ENCODE assay signal across 27 mouse cellular contexts in the genomic region with DNA sequence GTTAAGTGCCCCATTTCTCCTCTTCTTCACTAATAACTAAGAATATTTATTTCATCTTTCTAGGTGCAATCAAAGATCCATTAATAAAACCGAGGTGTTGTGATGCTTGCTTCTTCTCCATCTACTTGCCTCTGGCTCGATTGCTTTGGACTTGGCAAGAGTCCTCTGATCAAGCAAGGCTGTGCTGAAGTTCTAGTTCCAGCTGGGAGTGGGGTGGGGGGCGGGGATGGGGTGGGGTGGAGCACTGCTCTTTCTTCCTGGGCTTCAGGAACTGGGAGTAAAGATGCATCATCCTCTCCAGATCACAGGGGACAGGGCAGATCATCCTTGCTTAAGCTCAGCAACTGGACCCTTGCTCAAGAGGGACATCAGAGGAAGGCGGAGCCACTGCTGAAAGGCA.
"Had no signal": no experiment of that assay in that cellular context is flagged by ENCODE, and none has a peak within 500 bp of the region (broad histone marks: within the 10 kb centered on the region; RNA-seq: fewer than 3 reads in every experiment).

No protein-coding gene starts in this region.

- ATAC-seq: hindbrain, embryonic 16.5 days; inflammation-experienced regulatory T-cells, adult 6 months; intestine, embryonic 15.5 days; intestine, postnatal 0 days had no signal

- DNase-seq: gastrocnemius, adult 2 months; gastrocnemius, postnatal 10 days; gastrocnemius, postnatal 25 days; heart, adult 18-20 months; heart, postnatal 4 days; kidney, adult 18-20 months; kidney, adult 8-10 months; kidney, postnatal 10 days; kidney, postnatal 25 days; kidney, postnatal 4 days; liver; liver, embryonic 13.5 days had no signal

- H3K9me3 ChIP-seq: heart, embryonic 13.5 days; heart, embryonic 15.5 days; hindbrain, embryonic 10.5 days; hindbrain, embryonic 12.5 days; intestine, embryonic 15.5 days; limb, embryonic 10.5 days; limb, embryonic 12.5 days; liver, embryonic 13.5 days had no signal

- H3K4me1 ChIP-seq: hindbrain, embryonic 12.5 days had no signal

- H3K4me2 ChIP-seq: heart, embryonic 11.5 days; heart, embryonic 13.5 days; heart, embryonic 15.5 days; hindbrain, embryonic 12.5 days; hindbrain, embryonic 14.5 days; intestine, embryonic 15.5 days; limb, embryonic 12.5 days; liver, embryonic 11.5 days; liver, embryonic 13.5 days had no signal

- H3K36me3 ChIP-seq: heart, embryonic 13.5 days; heart, embryonic 15.5 days; hindbrain, embryonic 10.5 days; hindbrain, embryonic 12.5 days; intestine, embryonic 15.5 days; limb, embryonic 10.5 days; limb, embryonic 12.5 days; liver, embryonic 13.5 days had no signal

- H3K27ac ChIP-seq: gastrocnemius, adult 2 months; heart, embryonic 13.5 days; heart, embryonic 15.5 days; hindbrain, embryonic 10.5 days; hindbrain, embryonic 12.5 days; hindbrain, embryonic 14.5 days; intestine, embryonic 15.5 days; layer of hippocampus, adult 2 months; left cerebral cortex, adult 2 months; limb, embryonic 10.5 days; limb, embryonic 12.5 days; liver, embryonic 13.5 days had no signal

- H3K4me3 ChIP-seq: gastrocnemius, adult 2 months; heart, embryonic 13.5 days; heart, embryonic 15.5 days; hindbrain, embryonic 10.5 days; hindbrain, embryonic 12.5 days; intestine, embryonic 15.5 days; layer of hippocampus, adult 2 months; left cerebral cortex, adult 2 months; limb, embryonic 10.5 days; limb, embryonic 12.5 days; liver, embryonic 13.5 days had no signal

- H3K9ac ChIP-seq: heart, embryonic 13.5 days; heart, embryonic 15.5 days; hindbrain, embryonic 12.5 days; hindbrain, embryonic 14.5 days; intestine, embryonic 15.5 days; limb, embryonic 12.5 days; liver, embryonic 13.5 days had no signal
